Mouse (Mus musculus): ENCODE measurements around the gene Cyp26b1.

DNA sequence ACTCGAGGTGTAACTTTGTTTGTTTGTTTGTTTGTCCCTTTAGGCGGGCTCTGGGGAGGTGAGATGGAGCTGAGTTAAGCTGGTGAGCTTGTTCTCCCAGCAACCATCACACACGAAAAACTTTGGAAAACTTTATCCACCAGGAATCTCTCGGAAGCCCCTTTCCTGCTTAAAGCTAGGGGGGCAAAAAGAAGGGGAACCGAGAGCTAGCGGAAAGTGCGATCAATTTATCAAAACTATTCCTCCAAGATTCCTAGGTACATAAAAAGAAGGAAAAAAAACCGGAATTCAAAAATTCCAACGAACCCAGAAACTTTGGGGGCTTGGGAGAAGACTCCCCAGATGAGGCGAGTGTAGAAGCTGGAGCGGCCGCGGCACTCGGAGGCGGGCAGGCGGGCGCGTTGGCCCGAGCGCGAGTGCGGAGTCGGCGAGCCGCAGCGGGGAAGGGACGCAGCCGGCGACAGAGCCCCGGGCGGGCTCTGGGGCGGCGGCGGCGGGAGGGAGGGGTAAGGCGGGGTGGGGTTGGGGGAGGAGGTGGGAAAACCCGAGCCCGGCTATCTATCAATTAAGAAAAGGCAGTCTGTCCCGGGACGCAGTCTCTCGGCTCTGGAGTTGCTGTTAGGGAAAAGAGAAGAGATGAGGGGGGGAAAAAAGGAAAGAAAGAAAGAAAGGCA, 5.3 kb downstream of the Cyp26b1 start:
- no peak for TF ChIP-seq CTCF (IDR thresholded peaks at IDR 0.05; ENCODE audit: borderline replicate concordance, control insufficient read depth, extremely low read depth, insufficient read depth, low read length, poor library complexity)
- no peak for TF ChIP-seq POLR2A (IDR thresholded peaks at IDR 0.05; ENCODE audit: control insufficient read depth, extremely low read depth, insufficient read depth, low read length, poor library complexity)

Data from thymus, adult 2 months (tissue).